Mouse (Mus musculus) small intestine, adult 2 months (tissue): Measurements from ENCODE around the gene Sox6.

Experiments used
- CTCF ChIP-seq: fragments of 200-500 bp; IDR thresholded peaks from 2 replicates; pipeline ENCODE4 v1.5.1; 2012; ENCODE audit warnings: low read depth, mild to moderate bottlenecking, control low read depth, inconsistent platforms, low read length, moderate library complexity, mixed read lengths; ENCODE audit not compliant: insufficient replicate concordance, insufficient read length; ENCODE audit errors: extremely low read depth
- POLR2A ChIP-seq: fragments of 200-500 bp; IDR thresholded peaks from 2 replicates; pipeline ENCODE4 v1.6.1; 2012; ENCODE audit warnings: low read depth, mild to moderate bottlenecking, control low read depth, inconsistent platforms, low read length, moderate library complexity

GRCm38 (mm10) chr7:115422828-115423227 lies 615.8 kb downstream of the Sox6 start:
- TF ChIP-seq POLR2A (no peak), CTCF (no peak)
